Comparison of ENCODE assay signal across 24 mouse cellular contexts in genomic region chr17:12294424-12294823, GRCm38 (mm10). TPM values are rescaled to one million over a fixed set of nuclear protein-coding genes. Genes with fewer than 3 reads are reported as not detected.
A peak's percentile ranks its signal among the peaks of the same experiment; 100 is the strongest.
DNase-seq lines count a peak whose midpoint lies in the region; ATAC-seq lines count a peak whose summit lies in the region.
"Had no signal": no experiment of that assay in that cellular context is flagged by ENCODE, and none has a peak within 500 bp of the region (broad histone marks: within the 10 kb centered on the region; RNA-seq: fewer than 3 reads in every experiment).

No protein-coding gene starts in this region.

- no peak overlapping the region for H3K4me3 ChIP-seq in embryonic facial prominence, embryonic 11.5 days (ENCODE audit: low read depth, low read length)
- H3K4me3 ChIP-seq in embryonic facial prominence, embryonic 10.5 days, result no peak overlapping the region
- H3K4me3 ChIP-seq in kidney, embryonic 14.5 days (ENCODE audit: low read length), result no peak overlapping the region
- H3K4me3 ChIP-seq in limb, embryonic 12.5 days (replicated peaks), result no peak overlapping the region
- H3K4me3 ChIP-seq in limb, embryonic 10.5 days, result no peak overlapping the region
- H3K4me3 ChIP-seq: embryonic facial prominence, embryonic 13.5 days; forebrain, embryonic 12.5 days; heart, embryonic 10.5 days had no signal

- H3K9ac ChIP-seq in embryonic facial prominence, embryonic 11.5 days (replicated peaks; ENCODE audit: low read length), result no peak overlapping the region
- no peak overlapping the region for H3K9ac ChIP-seq in kidney, embryonic 14.5 days (ENCODE audit: low read depth, low read length)
- no peak overlapping the region for H3K9ac ChIP-seq in limb, embryonic 12.5 days (replicated peaks)
- H3K9ac ChIP-seq: embryonic facial prominence, embryonic 13.5 days; forebrain, embryonic 12.5 days; hindbrain, embryonic 14.5 days had no signal

- no peak overlapping the region for H3K27ac ChIP-seq in embryonic facial prominence, embryonic 11.5 days (replicated peaks; ENCODE audit: low read depth, low read length)
- no peak overlapping the region for H3K27ac ChIP-seq in embryonic facial prominence, embryonic 10.5 days (replicated peaks)
- no peak overlapping the region for H3K27ac ChIP-seq in kidney, embryonic 14.5 days (ENCODE audit: low read depth, low read length)
- H3K27ac ChIP-seq in limb, embryonic 12.5 days, result 0 out of 2 replicates have a peak overlapping the region, but pooled peaks have one; percentile 9
- H3K27ac ChIP-seq in limb, embryonic 10.5 days, result no peak overlapping the region
- H3K27ac ChIP-seq: embryonic facial prominence, embryonic 13.5 days; forebrain, embryonic 12.5 days; hindbrain, embryonic 14.5 days had no signal

- ATAC-seq in embryonic facial prominence, embryonic 11.5 days (replicated peaks; ENCODE audit: insufficient number of reproducible peaks, low FRiP score, low TSS enrichment, low read depth), result no peak
- no peak for ATAC-seq in kidney, embryonic 14.5 days (ENCODE audit: low FRiP score, low TSS enrichment)
- no peak for ATAC-seq in limb, embryonic 12.5 days (ENCODE audit: insufficient number of reproducible peaks, insufficient read depth, low FRiP score, low TSS enrichment, low read depth)
- ATAC-seq: CD4-positive, CD25-positive, alpha-beta regulatory T cell, adult 4 months; forebrain, embryonic 16.5 days had no signal

- no peaks in the 10 kb centered on the region for H3K9me3 ChIP-seq in embryonic facial prominence, embryonic 11.5 days (replicated peaks; ENCODE audit: control insufficient read depth, low read length)
- H3K9me3 ChIP-seq in embryonic facial prominence, embryonic 10.5 days, result no peaks in the 10 kb centered on the region
- H3K9me3 ChIP-seq in kidney, embryonic 14.5 days (ENCODE audit: control insufficient read depth, low read length), result no peaks in the 10 kb centered on the region
- H3K9me3 ChIP-seq in limb, embryonic 12.5 days, result no peaks in the 10 kb centered on the region
- no peaks in the 10 kb centered on the region for H3K9me3 ChIP-seq in limb, embryonic 10.5 days (replicated peaks)
- H3K9me3 ChIP-seq: embryonic facial prominence, embryonic 13.5 days; forebrain, embryonic 12.5 days; G1E; heart, embryonic 10.5 days had no signal

- 80% methylated on average over 7 of the region's 7 CpGs for WGBS in embryonic facial prominence, embryonic 11.5 days
- 82% methylated on average over 7 of the region's 7 CpGs for WGBS in embryonic facial prominence, embryonic 10.5 days
- WGBS in kidney, embryonic 14.5 days, result 69% methylated on average over 7 of the region's 7 CpGs
- WGBS in limb, embryonic 12.5 days, result 79% methylated on average over 7 of the region's 7 CpGs
- WGBS in limb, embryonic 10.5 days, result 80% methylated on average over 7 of the region's 7 CpGs

- DNase-seq in embryonic facial prominence, embryonic 11.5 days (ENCODE audit: low spot score), result peak; percentile 10
- no peak for DNase-seq in embryonic facial prominence, embryonic 10.5 days (ENCODE audit: low spot score)
- DNase-seq in kidney, adult 11 months, result peak; percentile 20
- no peak for DNase-seq in limb, embryonic 10.5 days (ENCODE audit: low spot score)
- peak; percentile 70 for DNase-seq in skeletal muscle tissue, adult 2 months (ENCODE audit: low read depth, low spot score)
- DNase-seq: adrenal gland, postnatal 10 days; B cell, adult 2 months; cerebellum, adult 11 months; cerebellum, adult 8-10 months; cerebellum, postnatal 14 days; embryo, embryonic 11 days; gastrocnemius, postnatal 36 days; heart, adult 18-20 months; heart, postnatal 10 days; heart, postnatal 4 days had no signal

- H3K36me3 ChIP-seq in embryonic facial prominence, embryonic 11.5 days (replicated peaks; ENCODE audit: control insufficient read depth, insufficient read depth, low read depth, low read length), result no peaks in the 10 kb centered on the region
- H3K36me3 ChIP-seq in embryonic facial prominence, embryonic 10.5 days (replicated peaks), result no peaks in the 10 kb centered on the region
- H3K36me3 ChIP-seq in kidney, embryonic 14.5 days (ENCODE audit: control insufficient read depth, insufficient read depth, low read length), result no peaks in the 10 kb centered on the region
- H3K36me3 ChIP-seq in limb, embryonic 12.5 days, result no peaks in the 10 kb centered on the region
- no peaks in the 10 kb centered on the region for H3K36me3 ChIP-seq in limb, embryonic 10.5 days
- H3K36me3 ChIP-seq: embryonic facial prominence, embryonic 13.5 days; forebrain, embryonic 12.5 days; heart, embryonic 10.5 days had no signal

- no peaks in the 10 kb centered on the region for H3K4me1 ChIP-seq in embryonic facial prominence, embryonic 11.5 days (ENCODE audit: control insufficient read depth, insufficient read depth, low read length)
- peaks cover 33% of the 10 kb centered on the region for H3K4me1 ChIP-seq in embryonic facial prominence, embryonic 10.5 days
- peaks cover 13% of the 10 kb centered on the region for H3K4me1 ChIP-seq in kidney, embryonic 14.5 days (ENCODE audit: control insufficient read depth, insufficient read depth, low read length)
- peaks cover 37% of the 10 kb centered on the region for H3K4me1 ChIP-seq in limb, embryonic 12.5 days (replicated peaks)
- H3K4me1 ChIP-seq in limb, embryonic 10.5 days, result peaks cover 28% of the 10 kb centered on the region

- no peaks in the 10 kb centered on the region for H3K27me3 ChIP-seq in embryonic facial prominence, embryonic 11.5 days (ENCODE audit: control insufficient read depth, insufficient read depth, low read length)
- no peaks in the 10 kb centered on the region for H3K27me3 ChIP-seq in embryonic facial prominence, embryonic 10.5 days (replicated peaks; ENCODE audit: low read depth, poor library complexity, severe bottlenecking)
- H3K27me3 ChIP-seq in kidney, embryonic 14.5 days (ENCODE audit: control insufficient read depth, insufficient read depth, low read length), result no peaks in the 10 kb centered on the region
- no peaks in the 10 kb centered on the region for H3K27me3 ChIP-seq in limb, embryonic 12.5 days
- no peaks in the 10 kb centered on the region for H3K27me3 ChIP-seq in limb, embryonic 10.5 days (ENCODE audit: low read depth, poor library complexity, severe bottlenecking)
- H3K27me3 ChIP-seq: embryonic facial prominence, embryonic 13.5 days; forebrain, embryonic 12.5 days had no signal

- no peak overlapping the region for H3K4me2 ChIP-seq in embryonic facial prominence, embryonic 11.5 days (ENCODE audit: low read depth, low read length)
- no peak overlapping the region for H3K4me2 ChIP-seq in kidney, embryonic 14.5 days (replicated peaks; ENCODE audit: low read depth, low read length)
- no peak overlapping the region for H3K4me2 ChIP-seq in limb, embryonic 12.5 days
- H3K4me2 ChIP-seq: embryonic facial prominence, embryonic 13.5 days; forebrain, embryonic 12.5 days; hindbrain, embryonic 14.5 days had no signal

RNA-seq across cellular contexts. Expression of gene Map3k4, which starts 24.2 kb away (rescaled TPM):
- 38.8 and 42.0 TPM in 2 replicates for polyA plus RNA-seq in embryonic facial prominence, embryonic 11.5 days (2014; fragmentation: Nextera tagmentation; extraction: Ambion mirVana)
- 49.1 and 51.4 TPM in 2 replicates for polyA plus RNA-seq in embryonic facial prominence, embryonic 10.5 days (2016; fragmentation: Nextera tagmentation; extraction: Ambion mirVana)
- 46.4 and 53.0 TPM in 2 replicates for polyA plus RNA-seq in kidney, embryonic 14.5 days (2014; fragmentation: Nextera tagmentation; extraction: Ambion mirVana)
- polyA plus RNA-seq in limb, embryonic 12.5 days (2016; fragmentation: Nextera tagmentation; extraction: Ambion mirVana), result 56.1 and 63.0 TPM in 2 replicates
- 47.8 and 49.9 TPM in 2 replicates for polyA plus RNA-seq in limb, embryonic 10.5 days (2016; fragmentation: Nextera tagmentation; extraction: Ambion mirVana)

Comparison
In these comparisons a context has a peak if more than half of its experiments do, and no peak if none do; other contexts are left out.
1. DNase-seq: peak in embryonic facial prominence, embryonic 11.5 days (single experiment), kidney, adult 11 months (single experiment) and skeletal muscle tissue, adult 2 months (single experiment); none in embryonic facial prominence, embryonic 10.5 days (single experiment) and limb, embryonic 10.5 days (single experiment).